Mouse (Mus musculus): Measurements from ENCODE around the gene 2010005H15Rik. TPM values are rescaled to one million over a fixed set of nuclear protein-coding genes. Genes with fewer than 3 reads are reported as not detected.
"Not testable (repeated sequence)": the region's sequence is repeated elsewhere in the genome, so short reads cannot be mapped to it uniquely, and the experiment has no call there.

Gene 2010005H15Rik
- polyA plus RNA-seq (2014; fragmentation: Nextera tagmentation; extraction: Ambion mirVana): not detected in 2 replicates

DNA sequence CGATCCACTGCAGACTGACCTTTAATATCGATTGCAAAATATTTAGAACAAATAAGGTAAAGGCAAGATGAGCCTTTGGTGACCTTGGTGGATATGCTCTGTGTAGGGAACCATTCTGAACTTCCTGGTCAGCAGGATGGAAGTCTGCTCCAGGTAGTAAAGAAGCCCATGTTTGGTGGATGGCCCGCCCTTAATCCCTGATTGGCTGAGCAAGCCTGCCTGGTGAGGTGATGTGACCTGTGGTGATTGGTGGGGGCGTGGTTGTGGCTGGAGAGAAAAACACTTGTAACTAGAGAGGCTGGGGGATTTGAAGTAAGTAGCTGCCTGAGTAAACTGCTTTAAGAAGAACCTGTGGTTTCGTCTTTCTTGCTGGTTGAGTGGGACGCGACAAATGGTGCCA is at the start of gene 2010005H15Rik:
2010005H15Rik (plus strand) TSS at position 301 of the 400 bp plus-strand sequence.
- not testable (repeated sequence) for H3K27ac ChIP-seq (ENCODE audit: low read depth, low read length); H3K9me3 ChIP-seq (replicated peaks; ENCODE audit: control insufficient read depth, low read length); H3K9ac ChIP-seq (ENCODE audit: low read depth, low read length); H3K4me3 ChIP-seq (ENCODE audit: low read depth, low read length); H3K36me3 ChIP-seq (ENCODE audit: control insufficient read depth, insufficient read depth, low read length); H3K4me2 ChIP-seq; H3K27me3 ChIP-seq (ENCODE audit: control insufficient read depth, insufficient read depth, low read length); ATAC-seq (replicated peaks; ENCODE audit: insufficient number of reproducible peaks, low FRiP score, low TSS enrichment); H3K4me1 ChIP-seq (ENCODE audit: control insufficient read depth, insufficient read depth, low read length)
- 85% methylated on average over 7 of the region's 7 CpGs for WGBS (ENCODE audit: insufficient replicate concordance)

- Histone ChIP-seq H3K4me2 (no peak overlapping the region), H3K27ac (ENCODE audit: low read depth, low read length) (no peak overlapping the region), H3K4me3 (ENCODE audit: low read depth, low read length) (no peak overlapping the region), H3K27me3 (ENCODE audit: control insufficient read depth, insufficient read depth, low read length) (no peaks in the 10 kb centered on the region), H3K9ac (ENCODE audit: low read depth, low read length) (no peak overlapping the region), H3K36me3 (ENCODE audit: control insufficient read depth, insufficient read depth, low read length) (no peaks in the 10 kb centered on the region), H3K4me1 (ENCODE audit: control insufficient read depth, insufficient read depth, low read length) (no peaks in the 10 kb centered on the region), H3K9me3 (replicated peaks; ENCODE audit: control insufficient read depth, low read length) (0 out of 2 replicates have a peak, but pooled peaks cover 2% of the 10 kb centered on the region)
- ATAC-seq (replicated peaks; ENCODE audit: insufficient number of reproducible peaks, low FRiP score, low TSS enrichment): no peak
These were observed 45.2 kb upstream of the 2010005H15Rik start for GRCm38 (mm10) chr16:36176108-36176507.

- 70% methylated on average over 2 of the region's 2 CpGs for WGBS (ENCODE audit: insufficient replicate concordance)
- no peak for ATAC-seq (replicated peaks; ENCODE audit: insufficient number of reproducible peaks, low FRiP score, low TSS enrichment)
- H3K9me3 ChIP-seq (replicated peaks; ENCODE audit: control insufficient read depth, low read length): 0 out of 2 replicates have a peak, but pooled peaks cover 1% of the 10 kb centered on the region
- H3K9ac ChIP-seq (ENCODE audit: low read depth, low read length): no peak overlapping the region
- no peaks in the 10 kb centered on the region for H3K4me1 ChIP-seq (ENCODE audit: control insufficient read depth, insufficient read depth, low read length)
- H3K27ac ChIP-seq (ENCODE audit: low read depth, low read length): no peak overlapping the region
- no peaks in the 10 kb centered on the region for H3K27me3 ChIP-seq (ENCODE audit: control insufficient read depth, insufficient read depth, low read length)
- H3K4me3 ChIP-seq (ENCODE audit: low read depth, low read length): no peak overlapping the region
- no peaks in the 10 kb centered on the region for H3K36me3 ChIP-seq (ENCODE audit: control insufficient read depth, insufficient read depth, low read length)
- no peak overlapping the region for H3K4me2 ChIP-seq
These were observed 41.4 kb upstream of the 2010005H15Rik start for GRCm38 (mm10) chr16:36179910-36180309.

- not testable (repeated sequence) for H3K36me3 ChIP-seq (ENCODE audit: control insufficient read depth, insufficient read depth, low read length); H3K4me2 ChIP-seq; H3K4me1 ChIP-seq (ENCODE audit: control insufficient read depth, insufficient read depth, low read length); H3K9ac ChIP-seq (ENCODE audit: low read depth, low read length); ATAC-seq (replicated peaks; ENCODE audit: insufficient number of reproducible peaks, low FRiP score, low TSS enrichment); H3K27me3 ChIP-seq (ENCODE audit: control insufficient read depth, insufficient read depth, low read length); H3K9me3 ChIP-seq (replicated peaks; ENCODE audit: control insufficient read depth, low read length); H3K4me3 ChIP-seq (ENCODE audit: low read depth, low read length); H3K27ac ChIP-seq (ENCODE audit: low read depth, low read length)
- WGBS (ENCODE audit: insufficient replicate concordance): 64% methylated on average over 4 of the region's 4 CpGs
These were observed 37.4 kb upstream of the 2010005H15Rik start, which contains the start of gene Gm5483 for GRCm38 (mm10) chr16:36183912-36184311. Gene Gm5483 (plus strand): TSS chr16:36184212.

DNA sequence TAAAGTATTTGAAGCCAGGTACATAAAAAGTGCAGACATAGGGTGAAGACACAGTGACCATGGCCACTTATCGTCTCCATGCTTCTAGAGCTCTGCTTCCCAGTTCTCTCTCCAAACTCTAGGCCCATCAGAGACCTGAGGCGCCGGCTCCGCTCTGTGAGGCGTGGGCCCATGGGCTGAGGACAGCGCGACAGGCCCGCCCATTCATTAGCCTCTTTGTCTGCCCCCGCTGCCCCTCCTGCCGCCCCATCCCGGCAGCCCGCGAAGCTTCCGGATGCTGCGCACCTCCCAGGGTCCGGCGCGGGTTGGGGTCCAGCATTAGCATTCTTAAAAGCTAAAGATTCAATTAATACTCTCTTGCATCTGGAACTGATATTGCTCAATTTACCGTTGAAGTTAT is 22.0 kb upstream of the 2010005H15Rik start:
- no peaks in the 10 kb centered on the region for H3K4me1 ChIP-seq (ENCODE audit: control insufficient read depth, insufficient read depth, low read length)
- H3K27me3 ChIP-seq (ENCODE audit: control insufficient read depth, insufficient read depth, low read length): no peaks in the 10 kb centered on the region
- no peaks in the 10 kb centered on the region for H3K36me3 ChIP-seq (ENCODE audit: control insufficient read depth, insufficient read depth, low read length)
- 55% methylated on average over 19 of the region's 19 CpGs for WGBS (ENCODE audit: insufficient replicate concordance)
- ATAC-seq (replicated peaks; ENCODE audit: insufficient number of reproducible peaks, low FRiP score, low TSS enrichment): no peak
- no peak overlapping the region for H3K27ac ChIP-seq (ENCODE audit: low read depth, low read length)
- no peak overlapping the region for H3K4me2 ChIP-seq
- H3K9ac ChIP-seq (ENCODE audit: low read depth, low read length): no peak overlapping the region
- H3K9me3 ChIP-seq (replicated peaks; ENCODE audit: control insufficient read depth, low read length): no peaks in the 10 kb centered on the region
- no peak overlapping the region for H3K4me3 ChIP-seq (ENCODE audit: low read depth, low read length)

DNA sequence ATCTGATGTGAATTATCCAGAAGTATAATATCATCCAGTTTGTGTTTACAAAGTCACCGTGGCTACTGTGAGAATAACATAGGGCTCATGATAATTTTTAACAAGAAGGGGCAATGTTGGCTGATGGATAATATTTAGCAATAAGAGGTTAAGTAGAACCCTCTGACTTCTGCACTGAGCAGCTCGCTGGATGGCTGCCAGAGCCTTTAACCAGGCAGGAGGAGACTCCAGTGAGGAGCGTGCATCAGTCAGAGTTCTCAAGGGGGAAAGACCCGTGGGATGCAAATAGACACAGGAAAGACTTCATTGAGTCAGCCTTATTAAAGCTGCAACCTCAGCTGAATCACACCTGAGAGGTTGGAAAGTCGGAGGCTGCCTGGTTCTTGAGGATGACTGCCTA is 17.4 kb upstream of the 2010005H15Rik start:
- 66% methylated on average over 5 of the region's 5 CpGs for WGBS (ENCODE audit: insufficient replicate concordance)
- Histone ChIP-seq H3K4me2 (no peak overlapping the region), H3K4me3 (ENCODE audit: low read depth, low read length) (no peak overlapping the region), H3K4me1 (ENCODE audit: control insufficient read depth, insufficient read depth, low read length) (no peaks in the 10 kb centered on the region), H3K27me3 (ENCODE audit: control insufficient read depth, insufficient read depth, low read length) (no peaks in the 10 kb centered on the region), H3K9me3 (replicated peaks; ENCODE audit: control insufficient read depth, low read length) (no peaks in the 10 kb centered on the region), H3K9ac (ENCODE audit: low read depth, low read length) (no peak overlapping the region), H3K36me3 (ENCODE audit: control insufficient read depth, insufficient read depth, low read length) (no peaks in the 10 kb centered on the region), H3K27ac (ENCODE audit: low read depth, low read length) (no peak overlapping the region)
- no peak for ATAC-seq (replicated peaks; ENCODE audit: insufficient number of reproducible peaks, low FRiP score, low TSS enrichment)

DNA sequence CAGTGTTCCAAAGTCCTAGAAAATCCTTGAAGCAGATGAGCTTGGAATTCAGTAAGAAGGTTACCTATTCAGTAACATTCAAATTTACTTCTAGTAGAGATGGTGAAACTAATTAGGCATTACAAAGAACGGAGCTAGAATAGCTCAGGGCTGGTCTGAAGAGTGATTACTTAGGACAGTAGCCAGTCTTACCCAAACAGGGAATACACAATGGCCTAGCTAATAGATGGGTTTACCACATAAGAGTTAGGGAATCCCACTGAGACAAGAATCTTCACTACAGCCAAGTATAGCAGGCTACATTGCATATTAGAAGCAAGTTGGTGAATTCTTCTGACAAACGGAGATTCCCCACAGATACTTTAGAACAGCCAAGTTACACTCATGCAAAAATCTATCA is 15.6 kb upstream of the 2010005H15Rik start:
- WGBS (ENCODE audit: insufficient replicate concordance): 39% methylated on average over 2 of the region's 2 CpGs
- not testable (repeated sequence) for H3K9ac ChIP-seq (ENCODE audit: low read depth, low read length)

DNA sequence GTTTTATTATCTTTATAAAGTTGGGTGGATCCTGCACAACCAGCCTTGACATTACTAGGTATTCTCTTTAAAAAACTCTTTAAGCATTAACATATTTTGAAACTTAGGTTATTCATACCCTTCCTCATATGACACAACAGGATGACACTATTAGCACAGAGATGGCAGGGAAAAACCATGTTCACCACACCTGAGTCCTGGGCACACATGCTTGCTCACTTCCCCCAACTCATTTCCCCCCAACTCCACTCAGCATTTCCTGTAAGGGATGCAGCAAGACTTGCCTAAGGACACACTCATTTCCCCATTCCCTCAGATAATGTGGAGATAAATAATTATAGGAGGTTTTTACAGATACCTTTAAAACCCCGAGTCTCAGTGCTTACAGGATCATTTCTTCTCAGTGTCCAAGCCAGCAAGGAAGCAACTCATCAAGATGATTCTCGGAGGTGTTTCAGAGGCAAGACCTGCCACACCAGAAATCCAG is 11.3 kb upstream of the 2010005H15Rik start, which contains the start of gene Gm5416:
Gm5416 (plus strand) TSS at position 437 of the 487 bp plus-strand sequence.
- Histone ChIP-seq H3K27ac (ENCODE audit: low read depth, low read length) (no peak within 1 kb of the TSS), H3K4me3 (ENCODE audit: low read depth, low read length) (no peak within 1 kb of the TSS), H3K4me1 (ENCODE audit: control insufficient read depth, insufficient read depth, low read length) (no peaks in the 10 kb centered on the region), H3K4me2 (no peak within 1 kb of the TSS), H3K9ac (ENCODE audit: low read depth, low read length) (no peak within 1 kb of the TSS), H3K27me3 (ENCODE audit: control insufficient read depth, insufficient read depth, low read length) (no peaks in the 10 kb centered on the region), H3K9me3 (replicated peaks; ENCODE audit: control insufficient read depth, low read length) (no peaks in the 10 kb centered on the region), H3K36me3 (ENCODE audit: control insufficient read depth, insufficient read depth, low read length) (no peaks in the 10 kb centered on the region)
- 83% methylated on average over 2 of the region's 2 CpGs for WGBS (ENCODE audit: insufficient replicate concordance)
- ATAC-seq (replicated peaks; ENCODE audit: insufficient number of reproducible peaks, low FRiP score, low TSS enrichment): no peak

More for the DNA sequence above, 15.6 kb upstream of the 2010005H15Rik start:
- not testable (repeated sequence) for H3K36me3 ChIP-seq (ENCODE audit: control insufficient read depth, insufficient read depth, low read length); H3K27ac ChIP-seq (ENCODE audit: low read depth, low read length); H3K27me3 ChIP-seq (ENCODE audit: control insufficient read depth, insufficient read depth, low read length); ATAC-seq (replicated peaks; ENCODE audit: insufficient number of reproducible peaks, low FRiP score, low TSS enrichment); H3K4me3 ChIP-seq (ENCODE audit: low read depth, low read length); H3K4me2 ChIP-seq; H3K4me1 ChIP-seq (ENCODE audit: control insufficient read depth, insufficient read depth, low read length); H3K9me3 ChIP-seq (replicated peaks; ENCODE audit: control insufficient read depth, low read length)

DNA sequence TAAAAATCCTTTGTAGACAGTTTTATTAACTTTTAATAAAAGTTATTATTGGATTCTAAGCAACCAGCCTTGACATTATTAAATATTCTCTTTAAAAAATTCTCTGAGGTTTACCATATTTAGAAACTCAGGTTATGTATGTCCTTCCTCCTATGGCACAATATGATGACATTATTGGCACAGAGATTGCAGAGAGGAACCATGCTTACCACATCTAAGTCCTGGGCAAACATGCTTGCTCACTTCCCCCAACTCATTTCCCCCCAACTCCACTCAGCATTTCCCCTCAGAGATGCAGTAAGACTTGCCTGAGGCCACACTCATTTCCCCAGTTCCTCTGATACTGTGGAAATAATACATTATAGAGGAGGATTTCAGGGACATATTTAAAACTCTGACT is 39.3 kb downstream of the 2010005H15Rik start:
- H3K4me2 ChIP-seq; ATAC-seq (replicated peaks; ENCODE audit: insufficient number of reproducible peaks, low FRiP score, low TSS enrichment); H3K27me3 ChIP-seq (ENCODE audit: control insufficient read depth, insufficient read depth, low read length): not testable (repeated sequence)

More for the DNA sequence above, 39.3 kb downstream of the 2010005H15Rik start:
- not testable (repeated sequence) for H3K4me3 ChIP-seq (ENCODE audit: low read depth, low read length); H3K9me3 ChIP-seq (replicated peaks; ENCODE audit: control insufficient read depth, low read length); H3K27ac ChIP-seq (ENCODE audit: low read depth, low read length); H3K9ac ChIP-seq (ENCODE audit: low read depth, low read length); H3K4me1 ChIP-seq (ENCODE audit: control insufficient read depth, insufficient read depth, low read length); H3K36me3 ChIP-seq (ENCODE audit: control insufficient read depth, insufficient read depth, low read length)

All from heart, embryonic 11.5 days (tissue).